Mouse (Mus musculus) intestine, embryonic 16.5 days (tissue): ENCODE data around the gene Ppp3ca. TPM values are rescaled to one million over a fixed set of nuclear protein-coding genes. Genes with fewer than 3 reads are reported as not detected.

Experiments
- ATAC-seq: fragments of 200-750 bp; cut with Nextera tagmentation; 2 replicates; pipeline ENCODE4 v1.8.0; 2017; ENCODE audit warnings: moderate TSS enrichment, moderate library complexity
- H3K27ac ChIP-seq: fragments of 300-500 bp; sonication (generic); 2 replicates; pipeline ENCODE4 v1.5.1; 2014; ENCODE audit warnings: mild to moderate bottlenecking, low read length
- H3K27me3 ChIP-seq: fragments of 300-500 bp; sonication (generic); replicated peaks from 2 replicates; pipeline ENCODE4 v1.6.1; 2014; ENCODE audit warnings: low read length, control low read depth, mixed read lengths; ENCODE audit not compliant: control insufficient read depth, insufficient read depth
- H3K36me3 ChIP-seq: fragments of 300-500 bp; sonication (generic); 2 replicates; pipeline ENCODE4 v1.6.1; 2014; ENCODE audit warnings: low read length, control low read depth; ENCODE audit not compliant: control insufficient read depth, insufficient read depth
- H3K4me1 ChIP-seq: fragments of 300-500 bp; sonication (generic); 2 replicates; pipeline ENCODE4 v1.6.1; 2014; ENCODE audit warnings: low read length, control low read depth, mixed read lengths; ENCODE audit not compliant: control insufficient read depth, insufficient read depth
- H3K4me2 ChIP-seq: fragments of 300-500 bp; sonication (generic); 2 replicates; pipeline ENCODE4 v1.6.1; 2014; ENCODE audit warnings: low read depth, low read length, control low read depth
- H3K4me3 ChIP-seq: fragments of 300-500 bp; sonication (generic); 2 replicates; pipeline ENCODE4 v1.5.1; 2014; ENCODE audit warnings: mild to moderate bottlenecking, low read length
- H3K9ac ChIP-seq: fragments of 300-500 bp; sonication (generic); 2 replicates; pipeline ENCODE4 v1.6.1; 2014; ENCODE audit warnings: low read depth, low read length
- H3K9me3 ChIP-seq: fragments of 300-500 bp; sonication (generic); 2 replicates; pipeline ENCODE4 v1.6.1; 2016; ENCODE audit warnings: low read length, control low read depth; ENCODE audit not compliant: control insufficient read depth
- WGBS: fragments of 180-500 bp; shearing (Covaris S2); extraction: QIAGEN DNeasy Blood & Tissue Kit; methylation state at CpG from one replicate; pipeline ENCODE4 v1.1.7; 2014; 5-methylcytosine and 5-hydroxymethylcytosine counted together
- polyA plus RNA-seq: library from polyadenylated mRNA; unstranded; fragments of >200 nt; fragmentation: Nextera tagmentation; extraction: Ambion mirVana; gene quantifications from 2 replicates; pipeline ENCODE4 v1.2.1, GENCODE M21; 2015

Gene Ppp3ca
- polyA plus RNA-seq, 1 experiment from 2014 or later = 33.6 TPM

- no peak overlapping the region for H3K27ac ChIP-seq
- H3K4me2 ChIP-seq = no peak overlapping the region
- no peaks in the 10 kb centered on the region for H3K27me3 ChIP-seq
- H3K9me3 ChIP-seq = no peaks in the 10 kb centered on the region
- no peak overlapping the region for H3K9ac ChIP-seq
- H3K4me1 ChIP-seq = peaks cover 9% of the 10 kb centered on the region
- H3K36me3 ChIP-seq = no peaks in the 10 kb centered on the region
- 89% methylated on average over 1 of the region's 1 CpGs for WGBS
- H3K4me3 ChIP-seq = no peak overlapping the region
- no peak for ATAC-seq
Measured at GRCm38 (mm10) chr3:136952822-136953221, 282.9 kb downstream of the Ppp3ca start.

- WGBS = 61% methylated on average over 2 of the region's 2 CpGs
- ATAC-seq = peak; percentile 93
Measured at GRCm38 (mm10) chr3:136955043-136955442, 285.1 kb downstream of the Ppp3ca start.

GRCm38 (mm10) chr3:136960314-136960713 lies 290.4 kb downstream of the Ppp3ca start:
- peak; percentile 93 for ATAC-seq
- Histone ChIP-seq H3K36me3 (no peaks in the 10 kb centered on the region), H3K4me3 (no peak overlapping the region), H3K4me1 (peaks cover 3% of the 10 kb centered on the region), H3K27ac (peak overlapping the region; percentile 37; the same call in 1 of the 2 replicates), H3K9me3 (no peaks in the 10 kb centered on the region), H3K4me2 (no peak overlapping the region), H3K9ac (no peak overlapping the region), H3K27me3 (no peaks in the 10 kb centered on the region)
- WGBS = 75% methylated on average over 3 of the region's 3 CpGs

More at GRCm38 (mm10) chr3:136955043-136955442, 285.1 kb downstream of the Ppp3ca start:
- Histone ChIP-seq H3K9ac (no peak overlapping the region), H3K27ac (0 out of 2 replicates have a peak overlapping the region, but pooled peaks have one; percentile 51), H3K27me3 (no peaks in the 10 kb centered on the region), H3K4me3 (no peak overlapping the region), H3K4me2 (no peak overlapping the region), H3K36me3 (no peaks in the 10 kb centered on the region), H3K9me3 (no peaks in the 10 kb centered on the region), H3K4me1 (peaks cover 9% of the 10 kb centered on the region)

GRCm38 (mm10) chr3:136966786-136967185 lies 296.9 kb downstream of the Ppp3ca start:
- 94% methylated on average over 5 of the region's 5 CpGs for WGBS
- no peak overlapping the region for H3K4me3 ChIP-seq
- H3K36me3 ChIP-seq = no peaks in the 10 kb centered on the region
- H3K27me3 ChIP-seq = no peaks in the 10 kb centered on the region
- no peaks in the 10 kb centered on the region for H3K9me3 ChIP-seq
- H3K4me1 ChIP-seq = no peaks in the 10 kb centered on the region
- no peak overlapping the region for H3K27ac ChIP-seq
- H3K4me2 ChIP-seq = no peak overlapping the region
- ATAC-seq = no peak
- no peak overlapping the region for H3K9ac ChIP-seq

- H3K4me1 ChIP-seq = no peaks in the 10 kb centered on the region
- H3K9me3 ChIP-seq = no peaks in the 10 kb centered on the region
- no peak overlapping the region for H3K4me2 ChIP-seq
- no peak overlapping the region for H3K4me3 ChIP-seq
- H3K27me3 ChIP-seq = no peaks in the 10 kb centered on the region
- H3K9ac ChIP-seq = no peak overlapping the region
- H3K27ac ChIP-seq = no peak overlapping the region
- no peak for ATAC-seq
- no peaks in the 10 kb centered on the region for H3K36me3 ChIP-seq
- WGBS = 92% methylated on average over 2 of the region's 2 CpGs
Measured at GRCm38 (mm10) chr3:136967510-136967909, 297.6 kb downstream of the Ppp3ca start.

- no peaks in the 10 kb centered on the region for H3K36me3 ChIP-seq
- H3K27ac ChIP-seq = no peak overlapping the region
- H3K9me3 ChIP-seq = no peaks in the 10 kb centered on the region
- H3K9ac ChIP-seq = no peak overlapping the region
- 51% methylated on average over 4 of the region's 4 CpGs for WGBS
- ATAC-seq = no peak
- H3K27me3 ChIP-seq = no peaks in the 10 kb centered on the region
- H3K4me3 ChIP-seq = no peak overlapping the region
- no peak overlapping the region for H3K4me2 ChIP-seq
- no peaks in the 10 kb centered on the region for H3K4me1 ChIP-seq
Measured at GRCm38 (mm10) chr3:136969796-136970195, 299.9 kb downstream of the Ppp3ca start.

- Histone ChIP-seq H3K27ac (no peak overlapping the region), H3K9ac (no peak overlapping the region), H3K36me3 (no peaks in the 10 kb centered on the region), H3K4me3 (no peak overlapping the region), H3K4me1 (no peaks in the 10 kb centered on the region), H3K4me2 (no peak overlapping the region), H3K27me3 (no peaks in the 10 kb centered on the region), H3K9me3 (no peaks in the 10 kb centered on the region)
- no peak for ATAC-seq
- 85% methylated on average over 1 of the region's 1 CpGs for WGBS
Measured at GRCm38 (mm10) chr3:136977859-136978258, 307.9 kb downstream of the Ppp3ca start.

- Histone ChIP-seq H3K27ac (no peak overlapping the region), H3K4me2 (no peak overlapping the region), H3K27me3 (no peaks in the 10 kb centered on the region), H3K9me3 (no peaks in the 10 kb centered on the region), H3K36me3 (no peaks in the 10 kb centered on the region), H3K4me3 (no peak overlapping the region), H3K9ac (no peak overlapping the region), H3K4me1 (no peaks in the 10 kb centered on the region)
- 84% methylated on average over 5 of the region's 5 CpGs for whole genome bisulfite sequencing
- ATAC-seq = no peak
Measured at GRCm38 (mm10) chr3:136980915-136981588, 311.1 kb downstream of the Ppp3ca start.

GRCm38 (mm10) chr3:136981589-136981924 lies 311.6 kb downstream of the Ppp3ca start:
- Histone ChIP-seq H3K4me2 (no peak overlapping the region), H3K27ac (no peak overlapping the region), H3K9ac (no peak overlapping the region), H3K36me3 (no peaks in the 10 kb centered on the region), H3K4me3 (no peak overlapping the region), H3K9me3 (no peaks in the 10 kb centered on the region), H3K4me1 (no peaks in the 10 kb centered on the region), H3K27me3 (no peaks in the 10 kb centered on the region)
- 86% methylated on average over 4 of the region's 4 CpGs for WGBS
- no peak for ATAC-seq

GRCm38 (mm10) chr3:136982021-136982420 lies 312.1 kb downstream of the Ppp3ca start:
- no peaks in the 10 kb centered on the region for H3K4me1 ChIP-seq
- 77% methylated on average over 11 of the region's 11 CpGs for WGBS
- no peak overlapping the region for H3K27ac ChIP-seq
- no peaks in the 10 kb centered on the region for H3K27me3 ChIP-seq
- no peaks in the 10 kb centered on the region for H3K9me3 ChIP-seq
- no peak overlapping the region for H3K4me2 ChIP-seq
- no peak overlapping the region for H3K9ac ChIP-seq
- no peak for ATAC-seq
- no peaks in the 10 kb centered on the region for H3K36me3 ChIP-seq
- H3K4me3 ChIP-seq = no peak overlapping the region
